Mouse (Mus musculus) forebrain, embryonic 10.5 days (tissue): ENCODE measurements around the gene Rab8b. TPM values are rescaled to one million over a fixed set of nuclear protein-coding genes. Genes with fewer than 3 reads are reported as not detected.
"Not testable (repeated sequence)": the region's sequence is repeated elsewhere in the genome, so short reads cannot be mapped to it uniquely, and the experiment has no call there.

Experiments
- DNase-seq: peaks from one replicate; pipeline ENCODE4 v3.0.0-alpha.2; 2017; ENCODE audit warnings: low spot score; ENCODE audit errors: extremely low spot score
- H3K27ac ChIP-seq: fragments of 300-500 bp; sonication (generic); 2 replicates; pipeline ENCODE4 v1.5.1; 2016; ENCODE audit warnings: mild to moderate bottlenecking
- H3K27me3 ChIP-seq: fragments of 300-500 bp; sonication (generic); 2 replicates; pipeline ENCODE4 v1.6.1; 2016; ENCODE audit warnings: mild to moderate bottlenecking; ENCODE audit not compliant: poor library complexity, severe bottlenecking
- H3K36me3 ChIP-seq: fragments of 300-500 bp; sonication (generic); replicated peaks from 2 replicates; pipeline ENCODE4 v1.6.1; 2016; ENCODE audit warnings: mild to moderate bottlenecking, moderate library complexity
- H3K4me1 ChIP-seq: fragments of 300-500 bp; sonication (generic); 2 replicates; pipeline ENCODE4 v1.6.1; 2016
- H3K4me3 ChIP-seq: fragments of 300-500 bp; sonication (generic); 2 replicates; pipeline ENCODE4 v1.5.1; 2016; ENCODE audit warnings: mild to moderate bottlenecking, moderate library complexity
- H3K9me3 ChIP-seq: fragments of 300-500 bp; sonication (generic); 2 replicates; pipeline ENCODE4 v1.6.1; 2016; ENCODE audit warnings: mild to moderate bottlenecking, moderate library complexity
- WGBS: fragments of 180-500 bp; shearing (Covaris S2); methylation state at CpG from one replicate; pipeline ENCODE4 v1.1.7; 2016; 5-methylcytosine and 5-hydroxymethylcytosine counted together
- polyA plus RNA-seq: library from polyadenylated mRNA; unstranded; fragments of >200 nt; fragmentation: Nextera tagmentation; extraction: Ambion mirVana; gene quantifications from 2 replicates; pipeline ENCODE4 v1.2.1, GENCODE M21; 2016

The Rab8b gene
- polyA plus RNA-seq, 1 experiment from 2014 or later, result 34.0 TPM

DNA sequence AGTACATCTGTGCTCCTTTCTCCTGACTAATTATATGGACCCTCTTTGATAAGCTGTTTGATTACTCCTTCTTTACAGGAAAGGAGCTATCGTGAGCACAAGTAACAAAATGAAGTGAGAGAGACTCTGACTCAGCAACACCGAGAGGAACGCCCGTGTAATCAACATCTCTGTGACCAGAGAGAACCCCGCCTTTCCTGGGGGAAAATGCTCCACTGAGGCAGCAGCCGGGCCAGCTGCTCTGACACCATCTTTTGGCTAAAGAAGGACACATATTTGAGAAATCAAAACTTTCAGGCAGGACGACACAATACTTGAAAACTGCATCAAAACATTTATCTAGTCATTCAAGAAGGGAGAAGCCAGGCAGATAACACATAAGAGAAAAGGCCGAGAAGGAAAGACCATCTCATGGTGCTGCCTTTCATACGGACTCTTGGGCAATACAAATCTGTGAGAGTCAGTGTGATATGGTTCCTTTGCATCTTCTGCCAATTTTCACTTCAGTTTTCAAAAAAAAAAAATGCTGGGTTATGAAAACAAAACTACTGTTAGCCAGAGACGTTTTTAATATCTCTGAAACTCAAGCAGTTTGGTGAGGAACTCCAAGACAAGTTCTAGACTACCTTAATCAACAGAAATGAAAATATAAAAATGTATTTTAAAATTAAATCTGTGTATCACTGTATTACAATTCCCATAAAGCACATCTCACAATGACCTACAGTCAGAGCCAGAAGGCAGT lies 24.3 kb downstream of the Rab8b start:
- Histone ChIP-seq H3K4me1 (peaks cover 18% of the 10 kb centered on the region), H3K4me3 (no peak overlapping the region), H3K27me3 (no peaks in the 10 kb centered on the region), H3K36me3 (0 out of 2 replicates have a peak, but pooled peaks cover 4% of the 10 kb centered on the region), H3K27ac (no peak overlapping the region), H3K9me3 (peaks cover 6% of the 10 kb centered on the region; the same call in 1 of the 2 replicates)
- WGBS, result 87% methylated on average over 10 of the region's 10 CpGs
- no peak for DNase-seq

- H3K4me3 ChIP-seq, result no peak overlapping the region
- no peaks in the 10 kb centered on the region for H3K27me3 ChIP-seq
- no peak for DNase-seq
- H3K27ac ChIP-seq, result no peak overlapping the region
- H3K36me3 ChIP-seq, result 0 out of 2 replicates have a peak, but pooled peaks cover 4% of the 10 kb centered on the region
- peaks cover 7% of the 10 kb centered on the region; the same call in 1 of the 2 replicates for H3K9me3 ChIP-seq
- peaks cover 22% of the 10 kb centered on the region for H3K4me1 ChIP-seq
- WGBS, result 93% methylated on average over 1 of the region's 1 CpGs
Observed at GRCm38 (mm10) chr9:66894421-66894820, 25.1 kb downstream of the Rab8b start.

DNA sequence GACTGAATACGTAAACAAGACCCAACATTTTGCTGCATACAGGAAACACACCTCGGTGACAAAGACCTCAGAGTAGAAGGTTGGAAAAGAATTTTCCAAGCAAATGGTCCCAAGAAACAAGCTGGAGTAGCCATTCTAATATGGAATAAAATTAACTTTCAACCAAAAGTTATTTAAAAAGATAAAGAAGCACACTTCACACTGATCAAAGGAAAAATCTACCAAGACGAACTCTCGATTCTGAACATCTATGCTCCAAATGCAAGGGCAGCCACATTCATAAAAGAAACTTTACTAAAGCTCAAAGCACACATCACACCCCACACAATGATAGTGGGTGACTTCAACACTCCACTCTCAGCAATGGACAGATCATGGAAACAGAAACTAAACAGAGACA lies 27.0 kb downstream of the Rab8b start:
- peaks cover 37% of the 10 kb centered on the region for H3K4me1 ChIP-seq
- not testable (repeated sequence) for H3K4me3 ChIP-seq, H3K9me3 ChIP-seq, H3K27ac ChIP-seq, H3K27me3 ChIP-seq, H3K36me3 ChIP-seq, DNase-seq
- 97% methylated on average over 4 of the region's 4 CpGs for WGBS

DNA sequence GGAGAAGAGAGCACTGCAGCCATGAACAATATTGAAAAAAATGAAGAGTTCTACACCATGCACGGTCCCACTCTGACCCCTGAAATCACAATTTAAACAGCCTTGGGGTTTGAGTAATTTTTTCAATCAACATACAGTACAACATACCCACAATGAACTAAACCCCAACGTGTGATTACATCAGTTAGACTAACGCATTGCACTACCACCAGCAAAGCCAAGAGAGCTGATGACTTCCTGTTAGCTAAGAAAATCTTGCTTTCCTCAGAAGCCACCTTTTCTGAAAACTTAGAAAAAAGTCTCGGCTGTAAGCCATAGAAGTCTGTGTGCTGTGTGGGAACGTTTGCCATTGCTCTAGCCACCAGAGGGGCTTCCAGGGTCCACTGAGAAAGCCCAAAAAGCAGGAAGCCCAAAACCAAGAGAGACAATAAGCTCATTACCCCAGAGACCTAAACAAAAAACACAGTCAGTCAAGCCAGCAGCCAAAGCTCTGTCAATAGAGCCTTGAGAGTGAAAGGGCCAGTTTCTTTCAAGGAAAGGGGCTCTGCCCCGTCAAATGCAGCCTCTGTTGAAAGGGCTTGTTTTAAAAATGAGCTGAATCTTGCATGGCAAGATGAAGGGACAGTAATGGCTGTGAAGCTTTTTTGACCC lies 31.4 kb downstream of the Rab8b start:
- Histone ChIP-seq H3K4me1 (peaks cover 47% of the 10 kb centered on the region), H3K36me3 (no peaks in the 10 kb centered on the region), H3K27me3 (no peaks in the 10 kb centered on the region), H3K4me3 (no peak overlapping the region), H3K27ac (peak overlapping the region; percentile 40; the same call in 1 of the 2 replicates), H3K9me3 (peaks cover 7% of the 10 kb centered on the region; the same call in 1 of the 2 replicates)
- no peak for DNase-seq
- WGBS, result 46% methylated on average over 6 of the region's 6 CpGs

DNA sequence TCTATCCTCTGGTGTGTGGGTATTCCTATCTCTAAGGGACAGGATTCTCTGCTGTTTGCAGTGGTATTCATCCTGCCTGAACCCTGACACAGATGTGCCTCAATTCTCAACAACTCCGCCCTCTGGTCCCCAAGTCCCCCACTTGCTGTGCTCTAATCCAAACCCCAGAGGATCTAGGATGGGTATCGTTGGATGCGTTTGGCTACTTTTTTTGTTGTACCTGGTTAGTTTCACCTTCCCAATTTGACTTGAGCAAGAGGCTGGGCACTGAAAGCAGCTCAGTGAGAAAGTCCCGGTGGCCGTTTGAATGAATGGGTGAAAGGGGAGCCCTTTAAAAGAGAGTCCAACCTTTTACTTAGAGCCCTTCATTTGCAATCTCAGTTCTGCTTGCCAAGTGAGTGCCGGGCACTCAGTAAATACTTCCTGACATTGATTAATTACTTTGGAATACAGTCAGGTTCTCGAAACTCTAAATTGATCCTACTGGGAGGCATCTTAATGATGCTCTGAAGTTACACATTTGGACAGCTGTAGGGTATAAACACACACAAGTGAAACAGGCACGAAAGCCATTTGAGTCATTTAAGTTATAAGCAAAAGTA lies 32.1 kb downstream of the Rab8b start:
- no peak overlapping the region for H3K4me3 ChIP-seq
- no peak overlapping the region for H3K27ac ChIP-seq
- DNase-seq, result no peak
- no peaks in the 10 kb centered on the region for H3K27me3 ChIP-seq
- H3K9me3 ChIP-seq, result peaks cover 4% of the 10 kb centered on the region; the same call in 1 of the 2 replicates
- peaks cover 53% of the 10 kb centered on the region for H3K4me1 ChIP-seq
- WGBS, result 53% methylated on average over 8 of the region's 8 CpGs
- H3K36me3 ChIP-seq, result no peaks in the 10 kb centered on the region

- no peak for DNase-seq
- Histone ChIP-seq H3K4me3 (no peak overlapping the region), H3K4me1 (peaks cover 59% of the 10 kb centered on the region), H3K27ac (0 out of 2 replicates have a peak overlapping the region, but pooled peaks have one; percentile 8), H3K36me3 (no peaks in the 10 kb centered on the region), H3K27me3 (no peaks in the 10 kb centered on the region), H3K9me3 (peaks cover 2% of the 10 kb centered on the region; the same call in 1 of the 2 replicates)
- 80% methylated on average over 6 of the region's 6 CpGs for WGBS
Observed at GRCm38 (mm10) chr9:66886818-66887217, 32.7 kb downstream of the Rab8b start.

DNA sequence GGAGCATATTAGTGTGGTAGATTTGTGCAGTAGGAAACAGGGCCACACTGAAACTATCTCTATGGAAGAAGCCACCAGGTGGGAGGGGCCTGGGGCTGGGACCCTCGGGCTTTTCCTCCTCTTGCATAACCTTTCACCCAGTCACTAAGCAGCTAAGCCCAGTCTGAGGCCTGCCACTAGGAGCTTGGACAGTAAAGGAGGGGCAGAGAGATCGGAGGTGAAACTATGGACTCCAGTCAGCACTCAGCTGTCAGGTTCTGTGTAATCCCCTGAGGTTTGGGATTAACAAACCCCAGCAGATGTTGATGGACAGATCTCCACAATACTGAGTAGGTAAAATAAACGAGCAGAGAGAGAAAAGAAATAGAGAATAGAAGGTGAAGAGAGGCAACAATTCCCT lies 33.1 kb downstream of the Rab8b start:
- no peak for DNase-seq
- Histone ChIP-seq H3K9me3 (peaks cover 2% of the 10 kb centered on the region; the same call in 1 of the 2 replicates), H3K27ac (0 out of 2 replicates have a peak overlapping the region, but pooled peaks have one; percentile 8), H3K36me3 (no peaks in the 10 kb centered on the region), H3K27me3 (no peaks in the 10 kb centered on the region), H3K4me3 (no peak overlapping the region), H3K4me1 (peaks cover 59% of the 10 kb centered on the region)
- WGBS, result 25% methylated on average over 3 of the region's 3 CpGs

GRCm38 (mm10) chr9:66884609-66885008 lies 34.9 kb downstream of the Rab8b start:
- no peak overlapping the region for H3K4me3 ChIP-seq
- no peak overlapping the region for H3K27ac ChIP-seq
- peaks cover 49% of the 10 kb centered on the region for H3K4me1 ChIP-seq
- 83% methylated on average over 2 of the region's 2 CpGs for WGBS
- no peaks in the 10 kb centered on the region for H3K27me3 ChIP-seq
- no peaks in the 10 kb centered on the region for H3K9me3 ChIP-seq
- H3K36me3 ChIP-seq, result no peaks in the 10 kb centered on the region
- no peak for DNase-seq

- Histone ChIP-seq H3K27ac (no peak overlapping the region), H3K36me3 (peaks cover 1% of the 10 kb centered on the region; the same call in 1 of the 2 replicates), H3K9me3 (no peaks in the 10 kb centered on the region), H3K4me3 (no peak overlapping the region), H3K4me1 (peaks cover 39% of the 10 kb centered on the region), H3K27me3 (no peaks in the 10 kb centered on the region)
- 92% methylated on average over 5 of the region's 5 CpGs for WGBS
- DNase-seq, result no peak
Observed at GRCm38 (mm10) chr9:66883500-66883899, 36.0 kb downstream of the Rab8b start.

DNA sequence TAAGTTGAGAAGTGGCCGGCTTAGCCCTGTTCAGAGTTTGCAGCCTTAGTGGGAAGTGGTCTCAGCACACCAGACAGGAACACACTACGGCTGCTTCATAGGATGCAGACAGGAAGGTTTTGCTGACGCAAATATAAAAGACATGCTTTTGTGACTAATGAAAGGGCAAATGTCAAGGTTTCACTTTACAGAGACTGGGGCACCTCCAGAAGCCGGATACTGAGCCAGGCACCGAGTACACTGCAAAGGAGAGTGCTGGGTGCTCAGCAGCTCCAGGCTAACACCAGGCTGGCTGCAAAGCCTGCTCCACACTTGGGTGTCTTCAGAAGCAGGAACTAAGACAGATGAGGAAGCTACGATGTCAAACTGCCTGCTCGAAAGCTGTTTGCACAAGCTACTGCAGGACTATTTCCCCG lies 37.1 kb downstream of the Rab8b start:
- Histone ChIP-seq H3K9me3 (no peaks in the 10 kb centered on the region), H3K4me3 (no peak overlapping the region), H3K27me3 (no peaks in the 10 kb centered on the region), H3K4me1 (peaks cover 28% of the 10 kb centered on the region), H3K27ac (no peak overlapping the region), H3K36me3 (peaks cover 4% of the 10 kb centered on the region; the same call in 1 of the 2 replicates)
- WGBS, result 73% methylated on average over 8 of the region's 8 CpGs
- DNase-seq, result no peak

- Histone ChIP-seq H3K9me3 (no peaks in the 10 kb centered on the region), H3K36me3 (peaks cover 4% of the 10 kb centered on the region; the same call in 1 of the 2 replicates), H3K4me3 (no peak overlapping the region), H3K27ac (no peak overlapping the region), H3K4me1 (peaks cover 23% of the 10 kb centered on the region), H3K27me3 (no peaks in the 10 kb centered on the region)
- WGBS, result 82% methylated on average over 3 of the region's 3 CpGs
- no peak for DNase-seq
Observed at GRCm38 (mm10) chr9:66881858-66882257, 37.6 kb downstream of the Rab8b start.

DNA sequence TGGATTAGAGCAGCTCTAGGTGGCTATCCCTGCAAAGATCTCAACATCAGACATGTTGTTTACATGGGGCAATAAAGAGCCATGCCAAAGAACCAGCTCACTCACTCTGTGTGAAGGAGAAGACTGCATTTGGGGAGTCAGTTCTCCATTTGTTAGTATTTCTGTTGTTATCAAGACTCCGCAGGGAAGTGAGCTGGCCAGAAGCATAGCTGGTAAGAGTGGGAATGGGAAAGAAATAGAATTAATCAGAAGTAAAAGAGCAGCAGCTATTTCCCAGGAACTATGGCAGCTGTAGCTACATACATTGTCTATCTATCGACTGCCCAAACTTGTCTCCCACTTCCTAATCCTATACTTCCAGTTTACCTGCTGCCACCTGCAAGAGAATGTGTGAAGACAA lies 38.7 kb downstream of the Rab8b start:
- DNase-seq, result no peak
- Histone ChIP-seq H3K36me3 (peaks cover 4% of the 10 kb centered on the region; the same call in 1 of the 2 replicates), H3K9me3 (no peaks in the 10 kb centered on the region; the same call in 1 of the 2 replicates), H3K4me1 (peaks cover 12% of the 10 kb centered on the region), H3K27ac (no peak overlapping the region), H3K27me3 (no peaks in the 10 kb centered on the region), H3K4me3 (no peak overlapping the region)
- 95% methylated on average over 2 of the region's 2 CpGs for WGBS
